Mouse (Mus musculus): ENCODE data around the gene Themis.

Gene Themis

DNA sequence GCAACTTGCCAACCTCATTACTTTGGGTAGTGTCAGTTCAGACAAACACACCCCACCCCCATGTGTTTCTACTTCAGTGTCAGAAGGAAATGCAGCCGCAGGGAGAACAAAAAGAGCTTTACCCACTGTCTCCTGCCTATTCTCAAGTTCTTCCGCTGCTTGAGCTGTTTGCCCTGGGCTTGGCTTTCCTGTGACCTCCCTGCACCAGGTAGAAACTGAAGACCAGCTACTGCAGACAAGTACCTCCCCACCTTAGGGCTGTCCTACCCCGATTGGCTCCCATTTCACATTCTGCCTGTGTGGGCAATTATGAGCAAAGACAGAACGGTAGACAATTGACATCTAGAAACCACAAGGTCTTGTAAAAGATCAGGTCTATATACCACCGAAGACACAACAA, at the start of gene Themis:
Gene Themis (plus strand): TSS at position 100 of the 400 bp plus-strand sequence.
- DNase-seq (ENCODE audit: low spot score), result no peak

DNA sequence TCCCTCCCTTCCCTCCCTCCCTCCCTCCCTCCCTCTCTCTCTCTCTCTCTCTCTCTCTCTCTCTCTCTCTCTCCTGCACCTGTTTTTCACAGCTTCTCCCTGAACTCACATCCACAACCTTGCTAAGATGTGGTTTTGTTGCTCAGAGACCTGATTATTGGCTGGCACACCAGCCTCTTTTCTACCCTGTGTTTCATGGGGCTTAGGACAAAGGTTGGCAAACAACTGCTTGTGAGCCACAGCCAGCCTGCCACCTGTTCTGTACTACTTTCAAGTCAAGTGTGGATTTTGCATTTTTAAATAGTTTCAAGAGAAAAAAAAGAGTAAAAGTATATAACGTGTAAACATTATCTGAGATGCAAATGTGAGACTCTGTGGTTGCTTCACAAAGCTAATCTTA, 48.7 kb upstream of the Themis start:
- DNase-seq (ENCODE audit: low spot score), result no peak

DNA sequence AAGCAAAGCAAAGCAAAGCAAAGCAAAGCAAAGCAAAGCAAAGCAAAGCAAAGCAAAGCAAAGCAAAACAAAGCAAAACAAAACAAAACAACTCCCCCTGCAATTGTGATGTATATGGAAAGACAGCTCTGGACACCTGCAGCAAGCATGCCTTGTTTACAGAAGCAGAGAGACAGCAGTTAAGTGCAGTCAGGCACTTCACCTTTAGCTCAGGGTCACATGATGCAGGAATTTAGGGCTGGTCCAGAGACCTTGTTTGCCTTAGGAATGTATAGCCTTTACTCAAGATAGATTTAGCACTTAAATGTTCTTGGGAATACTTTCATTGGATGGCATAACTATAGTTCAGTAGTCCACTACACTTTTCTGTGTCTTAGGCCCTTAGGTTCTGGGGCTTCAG, 32.1 kb upstream of the Themis start:
- no peak for DNase-seq (ENCODE audit: low spot score)

DNA sequence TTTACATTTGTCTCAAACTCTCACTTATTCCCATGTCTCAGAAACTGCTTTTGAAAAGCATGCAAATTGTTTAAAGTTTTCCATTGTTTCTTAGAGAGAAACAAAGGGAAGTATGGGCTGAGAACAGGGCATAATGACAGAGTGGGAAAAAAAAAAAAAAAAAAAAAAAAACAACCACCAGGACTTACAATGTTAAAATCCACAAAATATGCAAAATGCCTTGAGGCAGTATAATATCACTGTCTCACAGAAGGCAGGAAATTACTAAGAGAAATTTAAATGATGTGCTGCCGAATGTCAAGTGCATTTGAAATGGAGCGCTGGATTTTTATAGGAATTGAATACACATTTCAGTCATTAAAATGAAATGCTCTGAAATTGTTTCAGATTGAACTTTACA, 26.3 kb upstream of the Themis start:
- no peak for DNase-seq (ENCODE audit: low spot score)

DNA sequence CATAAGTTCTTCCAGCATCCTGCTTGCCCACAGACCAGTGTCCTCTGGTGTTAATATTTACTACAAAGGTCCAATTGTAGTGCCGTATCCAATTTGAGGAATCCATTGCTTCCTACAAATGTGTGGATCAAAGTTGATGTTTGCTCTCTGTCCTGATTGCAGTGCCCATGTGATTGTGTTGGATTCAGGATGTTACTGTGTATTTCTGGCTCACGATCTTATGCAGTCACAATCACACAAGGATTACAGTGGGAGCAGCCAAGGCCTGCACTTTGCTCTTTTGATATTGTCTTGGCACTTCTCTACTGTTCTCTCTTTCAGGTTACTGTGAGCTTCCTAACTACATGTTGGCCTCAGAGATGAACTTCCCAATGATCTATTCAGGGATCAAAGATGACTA, 20.3 kb upstream of the Themis start:
- DNase-seq (ENCODE audit: low spot score), result no peak

DNA sequence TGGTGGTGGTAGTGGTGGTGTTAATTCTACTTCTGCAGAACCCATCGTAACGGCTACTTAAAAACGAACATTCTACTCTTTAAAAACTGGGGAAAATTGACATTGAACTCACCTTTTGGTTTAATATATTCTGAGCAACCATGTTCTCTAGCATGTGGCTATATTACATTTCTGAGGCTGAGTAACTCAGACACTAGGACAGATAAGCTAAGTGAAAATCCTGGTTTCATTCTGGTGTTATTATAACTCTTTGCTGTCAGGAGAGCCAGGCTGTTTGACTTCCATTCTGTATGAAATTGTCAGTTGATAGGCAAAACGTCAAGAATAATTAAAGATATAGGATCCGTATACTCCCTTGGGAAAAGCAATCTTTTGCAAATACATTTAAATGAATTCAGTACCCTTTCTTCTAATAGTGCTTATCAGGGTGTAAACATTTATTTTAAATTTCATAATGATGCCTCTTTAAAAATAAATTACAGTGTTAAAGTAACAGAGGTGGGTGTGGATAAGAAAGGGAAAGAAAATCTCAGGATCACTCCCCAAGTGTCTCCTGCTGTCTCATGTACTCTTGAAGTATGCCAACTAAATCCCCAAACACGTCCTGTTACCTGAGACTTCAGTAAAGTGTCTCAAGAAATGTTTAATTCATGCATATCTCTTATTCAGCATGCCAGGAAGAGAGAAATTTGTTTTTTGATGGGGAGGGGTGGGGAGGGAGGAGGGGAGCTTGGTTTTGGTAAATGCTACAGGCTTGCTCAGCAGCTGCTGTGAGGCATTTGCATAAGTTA, 18.9 kb upstream of the Themis start:
- DNase-seq (ENCODE audit: low spot score), result no peak

DNA sequence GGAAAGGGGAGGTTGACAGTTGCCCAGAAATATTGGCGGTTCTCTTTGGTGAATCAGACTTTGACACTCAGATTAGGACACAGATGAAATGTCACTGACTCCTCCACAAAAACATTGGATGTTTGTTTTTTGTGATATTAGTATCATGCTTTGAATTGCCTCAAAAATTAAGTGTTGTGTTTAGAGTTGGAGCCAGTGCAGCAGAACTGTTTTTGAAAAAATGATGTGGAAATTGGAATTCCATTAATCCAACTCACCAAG, 18.3 kb upstream of the Themis start:
- no peak for DNase-seq (ENCODE audit: low spot score)

DNA sequence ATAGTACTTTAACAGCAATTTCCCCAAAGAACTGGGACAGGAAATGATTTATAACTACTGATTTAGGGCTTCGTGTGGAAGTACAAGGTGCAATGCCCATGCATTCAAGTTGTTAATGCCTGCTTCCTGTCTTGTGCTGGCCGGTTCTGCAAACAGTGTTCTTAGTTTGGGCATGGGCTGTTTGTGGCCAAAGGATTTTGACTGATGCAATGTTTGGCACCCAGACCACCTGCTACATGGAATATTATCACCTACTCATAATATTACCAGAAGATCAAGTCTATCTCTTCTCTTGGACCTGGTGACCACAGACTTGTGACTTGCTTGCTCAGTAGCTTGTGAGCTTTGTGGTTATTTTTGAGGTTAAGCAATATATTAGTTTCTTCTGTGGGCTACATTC, 16.2 kb upstream of the Themis start:
- no peak for DNase-seq (ENCODE audit: low spot score)

DNA sequence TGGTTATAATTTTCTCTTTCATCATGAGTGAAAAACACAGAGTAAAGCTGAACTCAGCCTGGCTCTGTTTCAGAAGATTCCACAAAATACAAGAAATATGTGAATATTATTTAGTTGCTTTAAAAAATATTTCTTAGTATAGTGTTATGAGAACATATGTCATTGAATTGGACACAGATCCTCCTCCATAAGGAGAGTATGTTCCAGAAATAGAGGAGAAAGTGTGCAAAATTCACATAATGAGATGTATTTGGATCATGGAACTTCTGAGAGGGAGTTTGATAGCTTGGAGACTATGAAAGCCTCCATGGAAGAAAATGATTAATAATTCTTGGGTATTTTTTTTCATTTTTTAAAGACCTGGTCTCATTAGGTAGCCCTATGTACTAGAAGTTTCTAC, 13.4 kb upstream of the Themis start:
- no peak for DNase-seq (ENCODE audit: low spot score)

DNA sequence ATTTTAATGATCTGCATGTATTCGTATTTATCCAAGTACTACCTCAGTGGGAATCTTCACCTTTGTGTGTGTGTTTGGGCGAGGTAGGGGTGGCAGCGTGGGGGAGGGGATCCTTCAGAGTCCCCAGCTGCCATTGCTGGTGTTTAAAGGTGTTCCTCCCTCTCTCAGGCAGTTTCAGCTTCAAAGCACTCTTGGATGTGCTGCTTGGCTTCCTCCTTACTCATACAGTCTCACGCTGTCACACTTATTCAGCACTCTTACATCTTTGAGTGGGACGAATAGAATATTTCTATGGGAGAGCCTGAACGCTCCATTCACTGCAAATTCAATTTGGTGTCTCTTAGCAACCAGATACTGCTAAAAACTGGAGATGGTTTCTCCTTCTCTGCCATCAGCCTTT, 3.0 kb upstream of the Themis start:
- no peak for DNase-seq (ENCODE audit: low spot score)

DNA sequence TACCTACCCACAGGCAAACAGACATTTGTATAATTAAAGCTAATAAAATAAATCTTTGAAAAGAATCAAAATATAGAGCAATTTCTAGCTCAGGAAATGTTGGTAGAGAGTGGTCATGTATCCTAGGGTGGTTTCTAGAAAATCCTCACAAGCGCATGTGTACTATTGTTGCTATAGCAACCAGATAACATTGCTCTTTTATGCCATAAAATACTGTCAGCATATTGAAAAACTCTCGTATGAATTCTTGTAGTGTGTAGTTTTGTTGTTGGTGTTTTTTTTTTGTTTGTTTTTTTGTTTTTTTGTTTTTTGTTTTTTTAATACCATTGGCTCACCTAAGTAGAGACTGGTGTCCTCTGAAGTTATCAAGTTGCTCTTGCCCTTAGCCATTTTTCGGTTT, 5.8 kb downstream of the Themis start:
- DNase-seq (ENCODE audit: low spot score), result no peak

DNA sequence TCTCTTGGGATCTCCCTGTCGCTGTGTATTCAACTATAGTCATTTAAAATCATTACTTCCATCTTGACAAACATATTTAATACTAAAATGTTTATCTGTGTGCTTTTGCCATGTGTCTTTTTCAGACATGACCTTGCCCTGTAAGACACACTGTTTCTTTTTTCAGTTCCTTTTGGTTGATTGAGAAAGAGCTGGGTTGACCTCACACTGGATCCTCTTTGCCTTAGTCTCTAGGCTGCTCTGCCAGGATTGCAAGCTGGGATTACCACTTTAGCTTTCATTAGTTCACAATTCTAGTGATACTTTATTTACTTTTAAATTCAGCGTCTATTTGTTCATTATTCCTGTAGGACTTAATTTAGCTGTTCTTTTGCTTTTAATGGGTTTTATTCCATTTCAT, 7.2 kb downstream of the Themis start:
- no peak for DNase-seq (ENCODE audit: low spot score)

DNA sequence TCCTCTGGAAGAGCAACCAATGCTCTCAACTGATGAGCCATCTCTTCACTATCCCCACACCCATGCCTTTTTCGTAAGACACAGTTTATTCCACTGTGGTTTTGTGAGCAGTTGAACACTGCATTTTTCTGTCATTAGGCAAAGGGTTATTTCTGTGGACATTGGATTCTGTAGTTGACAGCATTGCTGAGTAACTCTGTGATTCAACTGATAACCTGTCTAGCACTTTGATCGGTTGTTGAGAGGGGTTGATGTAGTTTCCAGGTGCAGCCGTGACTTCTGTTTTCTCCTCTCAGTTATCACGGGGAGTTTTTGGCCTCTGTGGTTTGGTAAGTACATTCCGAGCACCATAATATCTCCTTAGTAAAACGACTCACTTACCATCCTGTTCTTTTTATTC, 26.8 kb downstream of the Themis start:
- DNase-seq (ENCODE audit: low spot score), result no peak

DNA sequence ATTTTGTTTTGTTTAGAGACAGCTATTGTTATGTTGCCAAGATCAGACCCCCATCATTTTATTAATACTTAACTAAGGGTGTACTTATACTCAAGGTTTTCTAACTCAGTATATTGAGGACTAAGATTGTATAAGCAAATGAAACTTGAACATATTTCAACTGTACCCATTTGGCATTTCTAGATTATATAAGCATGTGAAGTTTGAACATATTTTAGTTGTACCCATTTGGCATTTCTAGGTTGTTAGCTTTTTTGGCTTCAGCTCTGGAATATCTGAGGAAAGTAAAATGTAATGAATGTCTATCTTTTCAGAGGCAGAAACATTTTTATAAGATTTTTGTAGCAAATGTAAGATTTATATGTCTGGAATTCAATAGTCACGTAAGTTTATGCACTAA, 27.9 kb downstream of the Themis start:
- DNase-seq (ENCODE audit: low spot score), result no peak

DNA sequence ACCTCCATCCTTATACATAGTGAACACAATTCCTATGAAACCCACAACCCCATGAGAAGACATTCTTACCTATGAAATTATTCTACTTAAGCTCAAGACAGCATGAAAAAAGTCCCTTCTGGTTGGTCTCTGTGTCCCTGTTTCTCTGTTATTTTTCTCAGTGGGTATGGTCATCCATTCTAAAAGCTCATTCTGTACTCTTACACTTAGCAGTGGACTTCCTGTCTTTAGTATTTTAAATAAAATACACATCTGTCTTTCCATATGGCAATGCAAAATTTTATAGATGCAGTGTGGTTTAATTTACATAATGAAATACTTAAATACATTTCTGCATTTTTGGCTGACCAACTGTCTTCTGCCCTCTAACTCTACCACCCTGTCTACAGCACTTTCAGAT, 30.0 kb downstream of the Themis start:
- no peak for DNase-seq (ENCODE audit: low spot score)

DNA sequence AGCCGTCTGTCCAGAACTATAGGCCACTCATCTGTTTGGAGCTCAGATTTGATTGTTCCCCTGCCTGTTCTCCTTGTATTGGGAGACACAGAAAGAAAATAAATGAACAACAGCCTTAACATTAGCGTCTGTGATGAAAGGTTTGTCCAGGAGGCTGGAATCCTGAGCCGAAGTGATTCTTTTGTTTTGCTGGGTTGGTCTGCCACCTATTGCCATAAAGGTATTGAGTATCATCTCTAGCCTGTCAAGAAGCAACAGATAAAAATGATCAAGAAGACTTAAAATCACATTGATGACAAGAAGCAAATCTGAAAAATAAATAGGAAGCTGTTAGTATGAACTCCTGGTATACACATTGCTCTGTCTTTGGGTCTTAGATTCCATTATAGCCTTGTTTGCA, 53.7 kb downstream of the Themis start:
- no peak for DNase-seq (ENCODE audit: low spot score)

DNA sequence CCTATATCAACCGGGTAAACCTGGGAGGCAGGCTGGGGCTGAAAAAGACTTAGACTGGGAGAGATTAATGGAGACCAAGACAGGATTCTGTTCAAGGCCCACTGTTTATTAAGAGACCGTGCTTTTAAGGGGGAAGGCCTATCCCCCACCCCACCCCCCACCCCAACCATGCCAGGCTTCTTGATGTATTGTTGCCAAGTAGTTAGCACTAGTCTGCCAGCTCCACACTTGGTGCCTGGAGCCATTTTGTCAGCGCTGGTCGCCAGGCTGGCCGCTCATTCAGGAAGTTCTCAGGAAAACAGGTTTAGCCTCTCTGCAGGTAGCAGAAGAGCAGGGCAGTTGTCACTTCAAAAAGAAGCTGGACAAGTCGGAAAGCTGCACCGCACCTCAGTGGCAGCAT, 55.1 kb downstream of the Themis start:
- no peak for DNase-seq (ENCODE audit: low spot score)

DNA sequence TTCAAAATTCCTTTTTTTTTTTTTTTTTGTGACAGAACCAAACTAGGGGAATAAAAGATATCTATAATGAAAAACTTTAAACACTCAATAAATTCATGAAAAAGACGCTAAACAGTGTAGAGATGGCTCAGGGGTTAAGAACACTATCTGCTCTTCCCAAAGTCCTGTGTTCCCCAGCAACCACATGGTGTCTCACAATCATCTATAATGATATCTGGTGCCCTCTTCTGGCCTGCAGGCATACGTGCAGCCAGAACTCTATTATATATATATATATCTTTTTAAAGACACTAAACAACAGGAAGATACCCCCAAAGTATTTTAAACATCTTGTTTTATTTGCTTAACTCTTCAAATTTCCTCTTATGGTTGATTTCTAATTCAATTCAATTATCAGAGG, 62.0 kb downstream of the Themis start:
- peak; percentile 49 for DNase-seq (ENCODE audit: low spot score)

DNA sequence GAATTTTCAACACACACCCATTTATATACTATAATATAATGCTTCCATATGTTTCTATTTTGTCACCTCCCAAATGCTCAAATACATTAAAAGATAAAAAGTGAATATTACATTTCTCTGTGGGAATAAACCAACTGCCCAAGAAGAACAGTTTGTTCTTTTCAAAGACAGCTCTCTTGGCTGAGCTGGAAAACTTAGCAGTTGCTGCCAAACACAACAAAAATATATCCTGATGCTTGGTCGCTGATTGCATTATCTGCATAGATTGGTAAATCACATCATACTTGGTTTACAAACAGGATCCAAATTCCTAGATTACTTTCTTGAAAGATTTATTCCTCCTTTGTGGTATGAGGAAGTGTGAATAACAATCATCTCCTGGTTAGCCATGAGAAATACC, 69.8 kb downstream of the Themis start:
- no peak for DNase-seq (ENCODE audit: low spot score)

DNA sequence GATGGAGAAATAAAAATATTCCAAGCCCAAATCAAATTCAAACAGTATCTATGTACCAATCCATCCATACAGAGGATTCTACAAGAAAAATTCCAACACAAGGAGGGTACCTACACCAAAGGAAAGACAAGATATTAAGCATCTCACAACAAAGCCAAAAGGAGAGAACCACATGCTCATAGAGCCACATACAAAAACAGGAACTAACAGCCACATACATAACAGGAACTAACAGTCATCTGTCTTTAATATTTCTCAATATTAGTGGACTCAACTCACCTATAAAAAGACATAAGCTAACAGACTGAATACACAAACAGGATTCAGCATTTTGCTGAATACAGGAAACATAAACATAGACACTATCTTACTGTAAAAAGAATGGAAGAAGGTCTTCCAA, 78.3 kb downstream of the Themis start:
- DNase-seq (ENCODE audit: low spot score), result no peak

DNA sequence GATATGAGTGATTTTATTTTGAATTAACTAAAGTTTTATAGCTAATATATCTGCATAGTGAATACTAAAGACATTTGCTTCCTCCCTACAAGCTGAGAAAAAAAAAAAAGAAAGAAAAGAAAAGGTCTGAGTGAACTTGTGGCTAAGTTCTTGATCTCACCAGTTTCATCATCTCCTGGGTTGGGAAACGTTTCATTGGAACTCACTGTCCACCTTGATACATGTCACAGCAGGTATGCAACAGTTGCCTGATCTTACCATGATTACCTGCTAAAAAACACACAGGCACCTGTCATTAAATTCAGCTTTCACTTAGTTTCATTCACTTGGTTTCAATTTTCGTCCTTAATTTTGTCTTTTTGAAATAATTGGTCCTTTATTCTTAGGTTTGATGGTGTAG, 85.2 kb downstream of the Themis start:
- DNase-seq (ENCODE audit: low spot score), result no peak

DNA sequence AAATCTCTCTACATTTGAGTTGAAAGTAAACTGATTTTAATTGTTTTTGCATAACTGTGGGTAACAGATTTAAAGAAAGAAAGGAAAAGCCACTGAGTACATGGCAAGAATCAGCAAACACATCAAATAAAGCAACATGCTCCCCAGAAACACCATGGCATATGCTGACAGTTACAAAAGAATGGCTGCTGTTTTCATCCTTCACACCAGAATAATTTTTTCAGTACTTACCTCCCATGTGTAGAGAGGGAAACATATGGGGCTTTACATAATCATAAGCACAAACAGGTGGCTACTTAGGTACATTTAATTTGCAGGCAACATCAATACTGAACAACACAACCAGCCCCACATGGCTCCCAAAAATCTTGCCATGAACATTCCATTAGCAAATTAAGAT, 86.8 kb downstream of the Themis start:
- DNase-seq (ENCODE audit: low spot score), result no peak

DNA sequence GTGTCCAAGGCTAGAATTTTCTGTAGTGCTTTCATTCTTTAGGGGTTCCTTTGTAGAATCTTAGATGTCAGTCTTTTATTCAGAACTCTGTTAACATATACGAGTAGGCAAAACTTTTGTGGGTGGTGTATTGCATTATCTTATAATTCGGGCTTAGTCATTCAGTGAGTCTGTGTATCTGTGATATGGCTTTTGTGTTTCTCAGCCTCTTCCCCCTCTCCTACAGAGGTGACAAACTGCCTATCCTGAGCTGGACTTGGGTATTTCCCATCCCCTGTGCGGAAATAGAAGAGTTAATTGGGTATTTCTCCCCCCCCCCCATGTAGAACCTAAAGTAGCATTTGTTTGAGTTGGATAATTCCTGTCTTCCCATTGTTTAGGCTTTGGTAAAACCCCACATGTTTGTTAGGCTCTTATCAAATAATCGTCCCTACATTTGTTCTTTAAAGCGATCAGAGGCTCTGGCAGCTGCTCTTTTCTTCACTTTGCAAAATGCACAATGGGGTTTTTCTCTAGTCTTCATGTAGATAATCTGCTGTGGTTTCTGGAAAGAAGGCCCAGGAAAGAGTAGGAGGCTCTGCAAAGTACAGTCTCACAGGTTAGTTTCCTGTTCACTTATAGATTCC, 108.7 kb downstream of the Themis start:
- no peak for DNase-seq (ENCODE audit: low spot score)

DNA sequence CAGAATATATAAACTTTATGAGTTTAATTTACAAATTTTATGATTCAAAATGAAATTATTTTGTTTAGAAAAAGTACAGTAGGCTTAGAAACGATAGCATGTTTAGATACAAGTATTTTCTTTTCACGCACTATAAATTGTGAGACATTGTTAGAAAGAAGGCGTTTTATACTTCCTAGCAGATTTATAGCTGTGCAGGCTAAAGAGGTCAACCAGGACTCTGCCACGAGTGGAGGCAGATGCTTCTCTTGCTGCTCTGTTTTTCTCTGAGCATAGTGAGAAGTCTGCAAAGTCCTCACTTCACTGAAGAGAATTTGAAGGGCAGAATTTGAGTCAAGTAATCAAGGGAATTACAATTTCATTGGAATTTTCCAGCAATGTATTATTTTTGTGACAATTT, 131.3 kb downstream of the Themis start:
- no peak for DNase-seq (ENCODE audit: low spot score)

Data from retina, embryonic 14.5 days (tissue).